Mouse (Mus musculus) lung, postnatal 36 days (tissue): ENCODE measurements at regions not wholly inside any gene's neighbourhood (a gene's known extent, or its start where the extent isn't known, plus 50 kb on each side); places are given as distances from the start of the nearest gene placed in this dataset.

ENCODE experiments used
- DNase-seq: peaks from one replicate; pipeline ENCODE4 v3.0.0; 2022; ENCODE audit warnings: mixed read lengths

DNA sequence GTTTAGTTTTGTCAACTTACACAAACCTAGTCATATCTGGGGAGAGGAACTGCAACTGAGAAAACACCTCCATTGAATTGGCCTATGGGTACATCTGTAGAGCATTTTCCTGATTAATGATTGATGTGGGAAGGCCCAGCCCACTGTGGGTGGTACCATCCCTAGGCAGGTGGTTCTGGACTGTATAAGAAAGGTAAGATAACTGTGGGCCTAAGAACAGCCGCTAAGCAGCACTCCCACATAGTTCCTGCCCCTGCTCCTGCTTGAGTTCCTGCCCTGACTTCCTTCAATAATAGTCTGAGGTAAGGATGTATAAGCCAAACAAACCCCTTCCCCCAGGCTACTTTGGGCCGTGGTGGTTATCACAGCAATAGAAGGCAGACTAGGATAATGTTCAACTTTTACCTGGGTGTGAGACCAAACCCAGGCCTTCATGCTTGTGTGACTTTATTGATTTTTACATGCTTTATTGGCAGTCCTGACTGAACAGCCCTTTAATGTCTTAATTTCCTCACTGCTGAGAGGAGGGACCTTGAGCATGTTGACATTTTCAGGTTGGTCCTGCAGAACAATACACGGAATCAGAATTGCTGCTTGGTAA, 78.8 kb upstream of the Camk1g start:
- DNase-seq, result no peak

DNA sequence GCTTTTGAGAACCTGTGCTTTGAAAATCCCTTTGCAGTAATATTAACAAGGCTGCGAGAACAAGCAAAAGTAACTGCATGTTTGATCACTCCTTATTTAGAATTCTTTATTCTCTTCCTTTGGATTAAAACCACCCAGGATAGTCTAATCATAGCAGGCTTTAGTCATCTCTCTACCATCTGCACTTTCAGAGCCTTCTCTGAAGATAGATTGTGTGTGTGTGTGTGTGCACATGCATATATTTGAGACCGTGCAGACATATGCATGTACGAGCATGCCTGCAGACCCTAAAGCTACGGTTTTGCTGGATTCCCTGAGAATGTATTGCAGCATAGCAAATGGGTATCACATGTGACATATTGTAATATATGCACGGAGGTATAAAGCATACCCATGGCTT, 77.5 kb upstream of the Camk1g start:
- DNase-seq, result no peak

DNA sequence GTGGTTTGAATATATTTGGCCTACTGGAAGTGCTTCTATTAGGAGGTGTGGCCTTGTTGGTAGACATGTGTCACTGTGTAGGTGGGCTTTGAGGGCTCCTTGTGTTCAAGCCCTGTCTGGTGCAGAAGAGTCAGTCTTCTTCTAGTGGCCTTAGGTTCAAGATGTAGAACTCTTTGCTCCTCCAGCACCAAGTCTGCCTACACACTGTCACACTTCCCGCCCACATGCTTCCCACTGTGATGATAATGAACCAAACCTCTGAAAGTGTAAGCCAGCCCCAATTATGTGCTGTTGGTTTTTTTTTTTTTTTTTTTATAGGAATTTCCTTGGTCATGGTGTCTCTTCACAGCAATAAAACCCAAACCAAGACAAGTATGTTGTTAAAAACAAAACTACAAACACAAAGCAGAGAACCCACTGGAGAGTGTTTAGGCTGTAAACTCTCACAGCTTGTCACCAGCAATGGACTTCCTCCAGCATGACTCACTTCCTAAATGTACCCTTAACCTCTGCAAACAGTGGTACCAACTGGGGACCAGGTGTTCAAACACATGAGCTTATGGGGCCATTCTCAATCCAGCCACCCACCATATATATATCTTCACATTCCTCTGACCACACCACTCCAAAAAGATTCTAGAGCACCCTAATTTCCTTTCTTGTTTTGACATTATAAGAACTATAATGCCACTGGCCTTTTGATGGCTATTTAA, 74.0 kb upstream of the Camk1g start:
- DNase-seq, result no peak

DNA sequence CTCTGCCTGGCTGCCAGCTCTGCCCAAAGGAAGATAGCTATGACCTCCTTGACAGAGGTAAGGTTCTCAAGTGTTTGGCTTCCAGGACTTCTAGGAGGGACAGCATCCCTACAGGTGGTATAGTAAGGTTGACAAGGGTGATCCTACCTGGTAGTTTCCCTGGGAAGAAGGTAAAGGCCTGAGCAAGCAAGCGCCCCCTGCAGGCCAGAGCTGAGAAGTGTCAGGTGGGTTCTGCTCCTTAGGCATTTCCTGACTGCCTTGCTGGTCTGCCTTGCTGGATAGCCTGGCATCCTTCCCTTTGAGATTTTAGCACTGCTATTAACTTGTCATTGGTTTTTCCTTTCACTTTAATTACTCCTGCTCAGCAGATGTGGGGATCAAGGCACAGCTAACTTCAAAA, 70.4 kb upstream of the Camk1g start:
- peak; percentile 10 for DNase-seq

DNA sequence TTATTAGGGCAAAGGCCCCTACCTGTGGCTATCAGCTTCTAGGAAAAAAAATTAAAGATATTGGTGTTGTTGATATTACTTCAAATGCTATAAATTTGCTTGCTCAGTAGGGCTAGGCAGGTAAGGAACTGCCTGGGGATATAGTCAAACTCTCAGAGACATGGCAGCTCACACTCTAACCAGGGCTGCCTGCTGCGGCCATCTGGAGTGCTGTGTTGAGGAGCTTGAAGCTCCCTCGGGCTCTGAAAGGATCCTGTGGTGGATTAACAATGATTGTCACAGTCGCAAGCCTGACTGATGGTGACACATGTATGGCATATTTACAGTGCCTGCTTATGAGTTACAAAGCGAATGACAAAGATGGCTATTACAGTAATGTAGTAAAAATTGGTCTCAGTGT, 64.2 kb upstream of the Camk1g start:
- DNase-seq, result no peak

DNA sequence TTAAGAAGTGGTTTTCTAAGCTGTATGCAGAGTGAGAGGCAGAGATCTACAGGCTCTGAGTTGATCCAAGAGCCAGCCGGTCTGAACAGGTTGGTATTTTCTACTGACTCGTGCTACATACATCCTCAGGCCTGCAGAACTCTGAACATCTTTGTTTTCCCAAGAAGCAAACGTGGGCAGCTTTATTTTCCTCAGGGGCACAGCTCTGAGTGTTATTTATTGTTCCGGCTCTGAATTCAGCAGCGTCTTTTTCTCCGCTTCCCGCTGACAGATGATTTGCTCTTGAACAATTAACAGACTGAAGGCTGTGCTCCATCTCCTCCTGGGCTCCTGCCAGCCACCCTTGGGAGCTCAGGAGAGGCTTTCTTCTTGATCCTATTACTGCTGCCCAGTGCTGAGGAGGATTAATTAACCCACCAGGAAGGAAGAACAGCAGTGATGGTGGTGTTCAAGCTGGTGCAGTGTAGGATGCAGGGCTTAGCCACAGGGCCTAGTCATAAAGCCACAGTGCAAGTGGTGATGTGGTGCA, 63.5 kb upstream of the Camk1g start:
- DNase-seq, result no peak

DNA sequence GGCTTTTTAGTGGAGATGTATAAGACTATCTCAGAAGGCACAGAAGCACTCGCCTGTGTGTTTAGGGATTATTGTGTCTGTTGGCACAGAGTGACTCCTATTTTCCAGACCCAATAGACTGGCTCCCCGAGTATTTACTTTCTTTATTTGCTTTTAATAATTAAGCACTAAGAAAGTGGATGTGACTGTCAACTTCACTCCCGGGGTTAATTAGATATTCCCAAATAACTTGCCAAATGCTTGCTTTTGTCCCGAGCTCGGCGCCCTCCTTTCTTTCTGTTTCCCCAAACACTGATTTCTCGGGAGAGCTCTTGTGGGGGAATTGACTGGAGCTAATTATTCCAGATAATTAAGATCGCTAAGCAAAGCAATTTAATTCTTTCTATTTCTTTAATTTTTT, 60.1 kb upstream of the Camk1g start:
- no peak for DNase-seq

DNA sequence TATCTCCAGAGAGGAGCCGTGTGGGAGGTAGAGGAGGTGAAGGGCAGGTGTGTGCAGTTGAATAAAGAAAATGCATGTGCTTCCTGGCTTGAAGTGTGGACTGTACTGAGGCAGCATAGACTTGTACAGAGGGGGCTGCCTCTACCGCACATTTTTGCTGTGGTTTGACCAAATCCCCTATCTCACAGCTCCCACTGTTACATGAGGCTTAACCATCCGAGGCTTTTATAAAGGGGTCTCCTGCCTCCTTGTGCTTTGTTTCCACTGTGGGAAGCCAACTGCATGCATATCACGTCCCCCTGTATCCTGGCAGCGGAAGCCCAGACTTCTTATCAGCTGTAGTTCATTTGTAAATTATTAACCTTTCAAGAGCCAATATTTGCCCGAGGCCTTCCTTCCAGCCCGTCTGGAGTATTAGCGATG, 53.6 kb upstream of the Camk1g start:
- peak; percentile 5 for DNase-seq

DNA sequence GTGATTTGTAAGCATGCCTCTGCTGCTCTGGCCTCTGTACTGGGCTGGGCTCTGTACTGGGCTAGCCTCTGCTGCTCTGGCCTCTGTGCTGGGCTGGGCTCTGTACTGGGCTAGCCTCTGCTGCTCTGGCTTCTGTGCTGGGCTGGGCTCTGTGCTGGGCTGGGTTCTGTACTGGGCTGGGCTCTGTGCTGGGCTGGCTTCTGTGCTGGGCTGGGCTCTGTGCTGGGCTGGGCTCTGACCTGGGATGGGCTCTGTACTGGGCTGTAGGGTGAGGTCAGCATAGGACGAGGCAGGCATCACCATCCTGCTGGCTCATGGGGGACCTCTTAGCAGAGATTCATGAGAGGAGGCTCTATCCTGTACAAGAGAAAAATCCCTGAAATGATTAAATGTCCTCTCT, 52.8 kb upstream of the Camk1g start:
- no peak for DNase-seq

DNA sequence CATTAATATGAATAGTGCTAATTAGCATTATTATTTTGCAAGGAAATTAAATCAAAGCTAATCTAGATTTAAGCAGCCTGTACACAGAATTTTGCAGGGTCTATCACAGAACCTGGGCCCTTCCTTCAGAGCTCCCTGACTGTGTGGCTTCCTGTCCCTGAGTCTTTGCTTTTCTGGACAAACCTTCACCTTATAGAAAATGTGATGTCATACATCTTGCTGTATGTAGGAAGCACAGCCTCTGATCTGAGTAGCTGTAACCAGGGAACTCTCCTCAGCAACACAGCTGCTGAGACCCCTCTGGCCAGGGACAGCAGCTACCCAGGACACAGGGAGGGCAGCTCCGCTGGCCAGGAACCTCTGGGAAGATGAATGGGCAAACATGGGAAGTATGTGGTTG, 51.7 kb upstream of the Camk1g start:
- no peak for DNase-seq

DNA sequence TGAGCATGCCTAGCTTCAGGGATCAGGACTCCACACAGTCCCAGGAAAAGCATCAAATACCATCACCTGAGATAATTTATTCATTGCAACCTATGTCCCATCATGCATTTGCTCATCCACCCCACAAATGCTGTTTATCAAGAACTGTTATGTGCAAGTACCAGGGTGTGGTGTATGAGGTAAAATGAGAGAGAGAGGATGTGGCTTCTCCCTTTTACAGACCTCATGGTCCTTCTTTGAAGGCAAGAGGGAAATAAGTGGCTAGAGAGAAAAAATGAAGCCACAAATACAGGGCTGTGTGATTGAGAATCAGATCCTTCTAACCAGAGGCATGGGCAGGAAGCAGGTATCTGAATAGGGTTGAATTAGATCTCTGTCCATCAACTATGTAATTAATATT, 51.3 kb upstream of the Camk1g start:
- DNase-seq, result no peak
